Mouse (Mus musculus): ENCODE measurements around the gene 4921517D22Rik. TPM values are rescaled to one million over a fixed set of nuclear protein-coding genes. Genes with fewer than 3 reads are reported as not detected.
A peak's percentile ranks its signal among the peaks of the same experiment; 100 is the strongest.

The 4921517D22Rik gene
- total RNA-seq, 4 experiments from 2014 or later: not detected

GRCm38 (mm10) chr13:59691478-59691877 lies 2.4 kb downstream of the 4921517D22Rik start:
- no peak for DNase-seq (ENCODE audit: low spot score in 2 of 2)

DNA sequence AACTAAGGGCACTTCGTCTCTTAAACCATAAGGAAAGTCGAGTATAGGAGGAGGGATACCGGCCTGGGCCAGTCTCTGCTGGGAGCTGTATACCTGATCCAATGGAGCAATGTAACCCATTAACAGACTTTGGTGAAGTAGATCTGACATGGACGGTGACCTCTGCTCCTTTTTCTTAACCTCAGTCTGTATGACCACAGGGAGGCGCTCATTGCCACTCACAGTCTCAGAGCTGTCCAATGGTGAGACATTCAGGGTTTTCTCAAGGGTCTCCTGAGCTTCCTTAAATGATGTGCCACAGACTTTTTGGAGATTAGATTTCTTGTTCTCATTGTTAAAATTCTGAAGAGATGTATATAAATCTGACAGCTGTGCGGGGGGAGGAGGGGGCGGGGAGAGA lies 3.3 kb downstream of the 4921517D22Rik start:
- no peak for DNase-seq (ENCODE audit: low spot score in 2 of 2)

- DNase-seq (ENCODE audit: low spot score in 2 of 2): no peak
These were observed 4.1 kb downstream of the 4921517D22Rik start for GRCm38 (mm10) chr13:59689843-59690242.

- no peak for DNase-seq (ENCODE audit: low spot score in 2 of 2)
These were observed 4.6 kb downstream of the 4921517D22Rik start for GRCm38 (mm10) chr13:59689313-59689712.

GRCm38 (mm10) chr13:59688338-59688770 lies 5.6 kb downstream of the 4921517D22Rik start:
- DNase-seq (ENCODE audit: low spot score in 2 of 2): no peak

- DNase-seq (ENCODE audit: low spot score in 2 of 2): no peak
These were observed 8.7 kb downstream of the 4921517D22Rik start for GRCm38 (mm10) chr13:59685236-59685635.

DNA sequence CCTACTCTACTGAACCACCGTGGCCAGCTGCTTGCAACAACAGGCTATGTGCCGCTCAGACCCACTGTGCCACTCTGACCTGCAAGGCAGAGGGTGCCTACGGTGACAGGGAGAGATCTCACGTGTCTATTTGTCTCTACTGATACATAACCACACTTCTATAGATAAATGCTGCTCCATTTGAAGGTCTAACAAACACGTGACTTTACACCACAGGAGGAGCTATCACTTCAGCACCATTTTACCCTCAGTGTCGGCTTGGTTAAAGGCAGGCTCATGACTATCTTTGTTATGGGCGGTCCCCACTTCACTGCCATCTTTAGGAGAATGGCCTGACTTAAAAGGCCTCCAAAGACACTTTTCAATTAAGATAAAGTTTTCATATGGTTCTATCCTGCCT lies 11.3 kb downstream of the 4921517D22Rik start:
- no peak for DNase-seq (ENCODE audit: low spot score in 2 of 2)

DNA sequence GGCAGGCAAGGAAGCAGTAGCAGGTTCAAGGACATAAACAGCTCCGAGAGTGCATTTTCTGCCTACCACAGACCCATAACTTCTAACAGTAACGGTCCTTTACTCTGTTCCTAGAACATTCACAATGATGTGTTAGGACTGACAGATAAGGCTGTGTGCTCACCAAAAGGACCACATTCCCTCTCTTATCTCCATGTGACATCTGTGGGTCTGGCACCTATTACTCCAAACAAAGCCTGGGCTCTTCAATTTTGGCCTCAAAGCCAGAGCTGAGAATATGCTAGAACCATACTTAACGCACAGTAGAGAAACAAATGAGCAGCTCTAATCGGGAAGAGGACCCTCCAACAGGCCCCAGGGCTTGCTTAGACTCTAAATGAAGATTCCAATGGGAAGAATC lies 14.0 kb downstream of the 4921517D22Rik start:
- DNase-seq (ENCODE audit: low spot score in 2 of 2): no peak

- no peak for DNase-seq (ENCODE audit: low spot score in 2 of 2)
These were observed 14.6 kb downstream of the 4921517D22Rik start for GRCm38 (mm10) chr13:59679306-59679705.

DNA sequence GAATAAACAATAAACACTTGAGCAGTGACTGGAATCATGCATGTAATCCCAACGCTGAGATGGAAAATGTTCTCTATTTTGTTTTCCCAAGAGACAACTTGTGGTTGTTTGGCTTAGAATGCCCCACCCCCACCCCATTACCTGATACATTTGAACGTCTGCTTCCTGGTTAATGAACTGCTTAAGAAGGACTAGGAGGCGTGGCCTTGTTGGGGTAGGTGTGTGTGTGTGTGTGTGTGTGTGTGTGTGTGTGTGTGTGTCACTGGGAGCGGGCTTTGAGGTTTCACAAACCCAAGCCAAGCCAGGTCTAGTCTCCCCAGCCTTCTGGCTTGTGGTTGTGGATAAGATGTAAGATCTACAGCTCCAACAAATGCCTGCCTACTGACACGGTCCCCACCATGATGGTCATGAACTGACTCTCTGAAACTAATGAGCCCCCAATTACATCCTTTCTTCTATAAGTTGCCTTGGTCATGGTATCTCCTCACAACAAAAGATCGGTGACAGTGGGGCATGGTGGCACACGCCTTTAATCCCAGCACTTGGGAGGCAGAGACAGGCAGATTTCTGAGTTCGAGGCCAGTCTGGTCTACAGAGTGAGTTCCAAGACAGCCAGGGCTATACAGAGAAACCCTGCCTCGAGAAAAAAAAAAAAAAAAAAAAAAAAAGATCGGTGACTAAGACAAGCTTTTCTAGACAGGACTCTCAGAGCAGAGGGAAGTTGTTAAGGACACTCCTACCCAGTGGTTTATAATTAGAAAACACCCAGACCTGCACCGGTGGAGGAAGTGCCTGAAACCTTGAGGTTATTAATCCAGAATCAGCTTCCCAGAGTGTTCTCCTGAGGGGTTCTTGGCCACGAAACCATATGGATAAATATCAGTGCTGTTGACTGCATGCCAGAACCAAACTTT lies 17.3 kb downstream of the 4921517D22Rik start:
- DNase-seq (ENCODE audit: low spot score in 2 of 2): no peak

DNA sequence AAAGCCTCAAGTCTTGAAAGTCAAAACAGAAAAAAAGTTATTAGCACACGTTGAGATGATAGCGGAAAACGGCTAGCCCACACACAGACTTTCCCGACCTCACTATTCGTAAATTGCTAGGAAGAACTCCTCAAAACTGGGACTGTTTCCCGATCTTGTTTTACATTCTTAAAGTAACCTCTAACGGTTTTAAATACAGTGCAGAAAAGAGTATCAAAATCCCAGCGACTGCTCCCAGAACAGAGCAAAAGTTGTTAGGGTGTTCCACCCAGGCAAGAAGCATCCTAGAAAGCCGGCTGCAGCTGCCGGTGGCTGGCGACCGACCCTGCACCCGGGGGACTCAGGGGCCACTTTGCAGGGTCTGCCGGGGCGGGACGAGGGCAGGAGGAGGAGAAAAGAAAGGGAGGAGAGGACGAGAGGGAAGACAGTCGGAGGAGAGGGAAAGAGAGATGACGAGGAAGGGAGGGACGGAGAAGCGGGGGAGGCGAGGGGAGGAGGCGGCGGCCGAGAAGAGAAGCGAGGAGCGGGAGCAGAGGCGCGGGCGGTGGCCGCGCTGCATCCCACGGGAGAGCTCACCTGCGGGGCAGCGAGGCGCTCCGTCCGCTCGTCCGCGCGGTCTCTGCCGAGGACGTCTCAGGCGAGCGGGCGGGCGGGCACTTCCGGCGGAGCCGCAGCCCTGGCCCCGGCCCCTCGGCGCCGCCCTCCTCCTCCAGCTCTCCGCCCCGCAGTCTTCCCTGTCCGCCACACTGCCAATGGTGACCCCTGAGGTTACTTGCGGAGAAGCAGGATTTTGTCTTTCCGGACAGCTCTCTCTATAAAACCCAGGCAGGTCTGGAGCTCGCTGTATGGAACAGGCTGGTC lies 18.5 kb downstream of the 4921517D22Rik start, which contains the start of gene Golm1:
Gene Golm1, minus strand, starts transcription at position 661 of the 861 bp plus-strand sequence.
- peak in 1 of 2 experiments; percentile 15 for DNase-seq (ENCODE audit: low spot score in 2 of 2)

- DNase-seq (ENCODE audit: low spot score in 2 of 2): no peak
These were observed 19.2 kb downstream of the 4921517D22Rik start for GRCm38 (mm10) chr13:59674761-59675150.

DNA sequence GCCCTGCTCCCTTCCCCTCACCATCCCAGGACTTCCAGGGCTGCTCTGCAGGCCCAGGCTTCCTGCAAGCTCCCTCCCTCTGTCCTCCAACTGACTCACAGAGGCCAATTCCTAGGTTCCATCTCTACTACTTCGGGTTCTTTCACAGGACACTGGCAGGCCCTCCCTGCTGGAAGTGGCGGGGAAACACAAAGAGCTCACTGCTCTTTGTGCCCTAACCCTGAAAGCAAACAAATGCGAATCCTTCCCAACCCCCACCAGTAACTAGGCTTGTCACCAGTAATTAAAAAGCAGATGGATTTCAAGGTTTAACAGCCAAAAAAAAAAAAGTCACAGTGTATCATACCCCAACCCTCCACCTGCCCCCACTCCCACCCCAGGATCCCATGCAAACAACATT lies 19.7 kb downstream of the 4921517D22Rik start:
- DNase-seq (ENCODE audit: low spot score in 2 of 2): no peak

GRCm38 (mm10) chr13:59673597-59673996 lies 20.3 kb downstream of the 4921517D22Rik start:
- DNase-seq (ENCODE audit: low spot score in 2 of 2): no peak

- DNase-seq (ENCODE audit: low spot score in 2 of 2): no peak
These were observed 21.7 kb downstream of the 4921517D22Rik start for GRCm38 (mm10) chr13:59672248-59672647.

GRCm38 (mm10) chr13:59671521-59671920 lies 22.4 kb downstream of the 4921517D22Rik start:
- no peak for DNase-seq (ENCODE audit: low spot score in 2 of 2)

DNA sequence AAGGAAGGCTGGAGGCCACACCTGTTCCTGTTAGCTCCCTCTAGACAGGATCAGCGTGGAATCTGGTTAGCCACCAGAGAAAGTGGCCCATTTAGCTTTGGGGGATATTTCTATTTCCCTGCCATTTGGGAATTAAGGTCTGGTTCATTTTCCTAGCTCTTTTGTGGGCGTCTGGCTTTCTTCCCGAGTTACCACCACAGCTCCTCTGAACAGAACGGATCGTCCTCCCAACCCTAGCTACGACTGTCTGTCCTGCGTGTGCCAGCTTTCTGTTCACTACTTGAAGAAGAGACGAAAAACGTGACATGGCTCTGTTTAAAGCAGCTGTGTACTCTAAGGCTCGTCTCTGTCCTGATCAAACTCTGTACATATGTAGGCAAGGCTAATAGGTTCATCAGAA lies 24.0 kb downstream of the 4921517D22Rik start:
- no peak for DNase-seq (ENCODE audit: low spot score in 2 of 2)

DNA sequence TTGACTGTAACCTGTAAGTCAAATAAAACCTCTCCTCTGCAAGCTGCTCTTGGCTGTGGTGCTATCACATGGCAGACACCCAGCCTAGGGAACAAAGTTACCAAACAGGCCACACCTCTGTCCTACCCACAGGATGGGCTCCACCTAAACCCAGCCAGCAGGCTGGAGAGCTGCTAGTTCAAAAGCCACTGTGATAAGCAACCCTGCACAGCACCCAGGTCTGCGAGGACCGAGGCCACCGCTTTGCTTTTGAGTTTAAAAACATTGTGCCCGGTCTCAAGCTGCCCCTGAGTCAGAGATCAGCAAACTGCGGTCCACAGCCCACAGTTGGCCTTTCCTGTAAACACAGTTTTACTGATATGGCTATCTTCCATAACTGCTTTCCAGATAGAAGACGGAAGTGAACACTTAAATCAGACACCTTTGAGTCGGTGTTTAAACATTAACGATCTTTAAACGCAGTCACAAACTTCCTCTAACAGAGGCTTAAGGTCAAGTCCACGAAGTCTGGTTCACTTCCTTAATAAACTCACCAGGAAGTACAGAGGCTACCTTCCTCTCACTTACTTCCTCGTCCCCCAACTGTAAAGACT lies 25.3 kb downstream of the 4921517D22Rik start:
- DNase-seq (ENCODE audit: low spot score in 2 of 2): no peak

GRCm38 (mm10) chr13:59667763-59668162 lies 26.1 kb downstream of the 4921517D22Rik start:
- DNase-seq (ENCODE audit: low spot score in 2 of 2): no peak

- no peak for DNase-seq (ENCODE audit: low spot score in 2 of 2)
These were observed 29.8 kb downstream of the 4921517D22Rik start for GRCm38 (mm10) chr13:59663939-59664712.

DNA sequence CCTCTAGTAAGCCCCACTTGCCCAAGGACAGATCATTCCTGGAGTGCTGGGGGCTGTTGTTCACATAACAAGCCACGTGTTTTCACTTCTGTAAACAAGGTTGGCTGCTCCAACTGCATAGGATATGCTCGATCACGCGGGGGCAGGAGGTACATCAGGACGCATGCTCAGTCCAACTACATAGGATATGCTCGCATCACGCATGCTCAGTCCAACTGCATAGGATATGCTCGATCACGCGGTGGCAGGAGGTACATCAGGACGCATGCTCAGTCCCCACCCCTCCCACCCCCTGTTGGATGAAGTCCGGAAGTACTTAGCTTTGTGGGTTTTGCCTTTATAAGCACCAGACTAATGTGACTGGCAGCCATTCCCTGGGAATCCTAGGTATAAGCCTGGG lies 31.9 kb downstream of the 4921517D22Rik start:
- no peak for DNase-seq (ENCODE audit: low spot score in 2 of 2)

All from gastrocnemius, adult 8-10 months (tissue).